Mouse (Mus musculus): ENCODE results near the gene Gpatch2.

Gpatch2 gene

GRCm38 (mm10) chr1:187366806-187367205, 151.5 kb downstream of the Gpatch2 start:
- no peak for DNase-seq (ENCODE audit: low read depth, low spot score)

DNA sequence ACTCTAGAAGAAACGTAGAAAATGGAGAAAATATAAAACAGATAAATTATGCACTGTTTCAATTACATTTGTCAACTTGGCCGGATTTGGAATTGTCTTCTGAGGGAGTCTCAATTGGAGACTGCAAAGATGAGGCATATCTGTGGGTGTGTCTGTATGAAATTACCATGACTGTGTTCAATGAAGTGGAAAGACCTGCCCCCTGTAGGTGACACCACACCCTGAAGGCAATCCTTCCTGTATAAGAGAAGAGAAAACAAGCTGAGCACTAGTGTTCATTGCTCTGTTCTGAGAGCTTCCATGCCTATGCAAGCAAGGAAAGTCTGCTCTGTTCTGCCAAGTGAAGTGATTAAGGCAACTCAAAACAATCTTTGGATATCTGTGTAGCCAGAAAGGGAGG, 153.7 kb downstream of the Gpatch2 start:
- no peak for DNase-seq (ENCODE audit: low read depth, low spot score)

- DNase-seq (ENCODE audit: low read depth, low spot score) = no peak
Observed at GRCm38 (mm10) chr1:187373506-187373905, 158.2 kb downstream of the Gpatch2 start.

DNA sequence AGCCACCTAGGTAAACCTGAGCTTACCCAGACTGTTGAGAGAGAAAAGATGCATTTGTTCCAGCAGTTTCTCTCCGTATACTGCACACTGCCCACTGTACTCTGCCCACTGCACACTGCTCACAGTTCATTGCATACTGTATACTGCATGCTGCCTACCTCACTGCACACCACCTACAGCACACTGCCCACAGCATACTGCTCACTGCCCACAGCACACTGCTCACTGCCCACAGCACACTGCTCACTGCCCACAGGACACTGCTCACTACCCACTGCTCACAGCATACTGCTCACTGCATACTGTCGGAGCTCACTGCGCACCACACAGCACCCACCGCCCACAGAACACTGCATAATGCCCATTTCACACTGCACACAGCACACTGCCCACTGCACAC, 159.1 kb downstream of the Gpatch2 start:
- no peak for DNase-seq (ENCODE audit: low read depth, low spot score)

DNA sequence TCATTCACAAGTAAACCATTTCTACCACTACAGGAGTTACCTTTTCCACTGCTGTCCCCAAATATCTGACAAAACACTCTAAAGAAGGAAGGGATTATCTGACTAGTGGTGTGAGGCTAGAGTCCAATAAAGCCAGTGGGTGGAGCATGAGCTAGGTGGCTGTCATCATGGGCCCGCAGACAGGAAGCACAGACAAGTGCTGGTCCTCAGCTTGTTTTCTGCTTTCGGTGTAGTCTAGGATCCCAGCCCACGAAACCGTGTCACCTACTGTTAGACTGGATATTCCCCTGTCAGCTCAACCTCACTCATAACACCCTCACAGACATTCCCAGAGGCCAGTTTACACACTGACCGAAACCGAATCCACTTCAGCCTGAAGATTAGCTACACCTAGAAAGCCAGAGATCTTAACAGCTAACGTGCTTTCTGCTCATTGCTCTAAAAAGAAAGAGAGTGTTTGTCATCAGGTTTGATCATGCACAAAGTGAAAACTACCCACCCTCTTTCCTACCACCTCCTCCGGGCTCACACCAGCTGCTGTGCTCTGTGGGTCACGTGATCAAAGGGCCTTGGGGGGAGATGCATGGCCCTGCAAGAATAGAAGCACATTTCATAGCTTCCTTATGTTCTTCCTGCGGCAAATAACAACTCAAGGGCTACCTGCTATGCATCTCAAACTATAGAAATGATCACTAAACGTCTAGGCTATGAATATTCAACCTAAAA, 161.8 kb downstream of the Gpatch2 start:
- DNase-seq (ENCODE audit: low read depth, low spot score) = no peak

GRCm38 (mm10) chr1:187377865-187378524, 162.7 kb downstream of the Gpatch2 start:
- no peak for DNase-seq (ENCODE audit: low read depth, low spot score)

DNA sequence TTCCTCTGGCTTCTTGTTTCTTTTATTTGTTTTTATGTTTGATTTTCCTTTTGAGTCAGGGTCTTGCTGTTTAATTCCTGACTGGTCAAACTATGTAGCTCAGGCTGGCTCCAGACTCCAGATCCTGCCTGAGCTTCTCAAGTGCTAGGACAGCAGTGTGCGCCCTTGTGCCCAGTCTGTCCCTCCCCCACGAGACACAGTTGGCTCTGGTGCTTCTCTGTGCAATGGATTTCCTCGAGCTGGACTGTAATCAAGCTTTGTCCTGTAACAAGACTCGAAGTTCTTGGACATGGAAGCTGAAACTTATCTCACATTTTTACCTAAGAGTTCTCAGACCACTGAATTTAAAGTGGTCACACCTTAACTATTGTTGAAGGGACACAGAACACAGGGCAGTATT, 174.2 kb downstream of the Gpatch2 start:
- no peak for DNase-seq (ENCODE audit: low read depth, low spot score)

DNA sequence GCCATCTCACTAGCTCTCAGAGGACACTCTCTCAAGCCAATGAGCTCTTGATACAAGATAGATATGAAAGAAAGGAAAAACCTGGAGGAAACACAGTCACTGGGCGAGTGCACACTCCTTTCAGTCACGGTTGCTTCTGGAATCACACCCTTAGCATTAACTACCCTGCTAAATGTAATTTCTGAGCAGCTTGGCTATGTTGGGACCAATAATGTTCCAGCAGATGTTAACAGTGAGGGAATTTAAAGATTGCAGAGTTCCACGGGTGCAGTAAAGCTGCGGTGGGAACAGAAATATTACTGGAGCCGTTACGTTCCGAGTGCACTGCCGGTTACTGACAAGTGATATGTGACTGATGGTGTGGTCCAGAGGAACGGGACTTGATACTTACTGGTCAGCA, 185.5 kb downstream of the Gpatch2 start:
- DNase-seq (ENCODE audit: low read depth, low spot score) = no peak

Measured in c-Kit-negative CD71-positive TER-119-positive erythroid progenitor cells, embryonic 14.5 days (primary cell).